In genomic region chr6:28615408-28615807, GRCm38 (mm10) we compare ENCODE assay signal across 21 mouse cellular contexts.
DNase-seq lines count a peak whose midpoint lies in the region; TF ChIP-seq lines count a peak whose summit lies in the region.
"Had no signal": no experiment of that assay in that cellular context is flagged by ENCODE, and none has a peak within 500 bp of the region (broad histone marks: within the 10 kb centered on the region; RNA-seq: fewer than 3 reads in every experiment).

No protein-coding gene starts in this region.

- no peak for TF ChIP-seq POLR2A in cortical plate, adult 2 months (IDR thresholded peaks at IDR 0.05; ENCODE audit: extremely low read depth, insufficient read depth, low read length)

- H3K4me1 ChIP-seq in cortical plate, adult 2 months (ENCODE audit: control insufficient read depth, insufficient read depth, low read length) = peaks cover 9% of the 10 kb centered on the region

- TF ChIP-seq CTCF in gastrocnemius, adult 2 months (IDR thresholded peaks at IDR 0.05) = no peak
- no peak for TF ChIP-seq CTCF in cortical plate, adult 2 months (IDR thresholded peaks at IDR 0.05; ENCODE audit: extremely low read depth, insufficient read depth, low read length)

- intact Hi-C loops in gastrocnemius, adult 2 months (cut with DNase I) = no loop called here
- intact Hi-C loops in gastrocnemius, postnatal 14 days (cut with DNase I; ENCODE audit: low total_unique reads) = no loop called here
- intact Hi-C loops in heart, postnatal 36 days (cut with DNase I) = no loop called here

- peak overlapping the region; percentile 31 for H3K27ac ChIP-seq in gastrocnemius, adult 2 months
- 0 out of 2 replicates have a peak overlapping the region, but pooled peaks have one; percentile 22 for H3K27ac ChIP-seq in cortical plate, adult 2 months (ENCODE audit: insufficient read depth, low read length)
- H3K27ac ChIP-seq: embryonic facial prominence, embryonic 15.5 days; hindbrain, embryonic 13.5 days; midbrain, embryonic 15.5 days had no signal

- H3K4me3 ChIP-seq in gastrocnemius, adult 2 months = no peak overlapping the region
- no peak overlapping the region for H3K4me3 ChIP-seq in cortical plate, adult 2 months (ENCODE audit: insufficient read depth, low read length)
- H3K4me3 ChIP-seq: embryonic facial prominence, embryonic 15.5 days; forebrain, embryonic 13.5 days; heart, embryonic 12.5 days; hindbrain, embryonic 13.5 days; megakaryocyte, embryonic 14.5 days; midbrain, embryonic 15.5 days; myocyte had no signal

- DNase-seq in cerebellum, adult 9-11 months = peak; percentile 28
- DNase-seq in cerebellum, postnatal 4 days (ENCODE audit: low spot score in 2 of 2) = no peak
- DNase-seq in gastrocnemius, adult 2 months = peak; percentile 34
- DNase-seq in gastrocnemius, postnatal 14 days = no peak
- DNase-seq in NIH3T3 (ENCODE audit: low read depth) = peak; percentile 29
- no peak for DNase-seq in heart, postnatal 36 days
- DNase-seq: heart, postnatal 14 days; kidney, adult 2 months; kidney, postnatal 10 days; liver, postnatal 0 days; lung, postnatal 10 days; right cerebral cortex, postnatal 14 days; thymus, adult 18-20 months had no signal

Comparison
In these comparisons a context has a peak if more than half of its experiments do, and no peak if none do; other contexts are left out.
1. DNase-seq: peak in cerebellum, adult 9-11 months (single experiment), gastrocnemius, adult 2 months (single experiment) and NIH3T3 (single experiment); none in cerebellum, postnatal 4 days (0 of 2), gastrocnemius, postnatal 14 days (single experiment) and heart, postnatal 36 days (0 of 2).